Mouse (Mus musculus) heart, adult 2 months (tissue): ENCODE measurements around the gene Gan. TPM values are rescaled to one million over a fixed set of nuclear protein-coding genes. Genes with fewer than 3 reads are reported as not detected.

Experiments
- DNase-seq, 2 experiments: peaks; one replicate each; pipeline ENCODE4 v3.0.0; 2021
- H3K27ac ChIP-seq: fragments of 200-600 bp; 2 replicates; pipeline ENCODE4 v1.8.1; 2022
- H3K27me3 ChIP-seq: fragments of 200-500 bp; 2 replicates; pipeline ENCODE4 v1.6.1; 2012; ENCODE audit warnings: mild to moderate bottlenecking, low read length, inconsistent platforms, mixed read lengths; ENCODE audit not compliant: control insufficient read depth, insufficient read depth
- H3K36me3 ChIP-seq: fragments of 200-500 bp; 2 replicates; pipeline ENCODE4 v1.6.1; 2012; ENCODE audit warnings: low read length, inconsistent platforms; ENCODE audit not compliant: control insufficient read depth, insufficient read depth
- H3K4me1 ChIP-seq: fragments of 200-500 bp; 2 replicates; pipeline ENCODE4 v1.6.1; 2011; ENCODE audit warnings: low read length; ENCODE audit not compliant: control insufficient read depth, insufficient read depth
- H3K4me3 ChIP-seq: fragments of 200-600 bp; 2 replicates; pipeline ENCODE4 v1.8.1; 2022
- H3K79me2 ChIP-seq: fragments of 200-500 bp; replicated peaks from 2 replicates; pipeline ENCODE4 v1.6.1; 2012; ENCODE audit warnings: mild to moderate bottlenecking, inconsistent platforms, low read length, moderate library complexity, mixed read lengths; ENCODE audit not compliant: control insufficient read depth, insufficient read depth
- H3K9ac ChIP-seq: fragments of 200-500 bp; 2 replicates; pipeline ENCODE4 v1.6.1; 2012; ENCODE audit warnings: low read depth, mild to moderate bottlenecking, control low read depth, inconsistent platforms, low read length, mixed read lengths
- CTCF ChIP-seq: fragments of 200-600 bp; IDR thresholded peaks from 2 replicates; pipeline ENCODE4 v1.8.1; 2022; ENCODE audit warnings: antibody characterized with exemption, mild to moderate bottlenecking, moderate library complexity
- EP300 ChIP-seq: fragments of 200-500 bp; IDR thresholded peaks from 2 replicates; pipeline ENCODE4 v1.6.1; 2011; ENCODE audit warnings: low read depth, low read length, control low read depth; ENCODE audit not compliant: insufficient read depth
- POLR2A ChIP-seq: fragments of 200-500 bp; IDR thresholded peaks from 2 replicates; pipeline ENCODE4 v1.6.1; 2011; ENCODE audit warnings: mild to moderate bottlenecking, low read depth, low read length, control low read depth; ENCODE audit not compliant: insufficient read depth
- WGBS: fragments of 180-500 bp; shearing (Covaris S2); methylation state at CpG from one replicate; pipeline ENCODE4 v1.1.7; 2018; 5-methylcytosine and 5-hydroxymethylcytosine counted together
- intact Hi-C: fragments of 180-260 bp; cut with DNase I; formaldehyde crosslinking; loops from one replicate; pipeline ENCODE4 v1.15.1; 2025
- polyA plus RNA-seq: library from polyadenylated mRNA; depleted of rRNA; stranded (reverse); fragments of >200 nt; gene quantifications from 2 replicates; pipeline ENCODE4 v1.2.3, GENCODE M21; 2012
- total RNA-seq, 2 experiments: library from RNA; stranded (reverse); gene quantifications; 2 replicates each; pipeline ENCODE4 v1.2.3; 2021

Gan gene
- total and polyA plus RNA-seq, 3 experiments: 1.7 to 5.2 (median 4.2) TPM

DNA sequence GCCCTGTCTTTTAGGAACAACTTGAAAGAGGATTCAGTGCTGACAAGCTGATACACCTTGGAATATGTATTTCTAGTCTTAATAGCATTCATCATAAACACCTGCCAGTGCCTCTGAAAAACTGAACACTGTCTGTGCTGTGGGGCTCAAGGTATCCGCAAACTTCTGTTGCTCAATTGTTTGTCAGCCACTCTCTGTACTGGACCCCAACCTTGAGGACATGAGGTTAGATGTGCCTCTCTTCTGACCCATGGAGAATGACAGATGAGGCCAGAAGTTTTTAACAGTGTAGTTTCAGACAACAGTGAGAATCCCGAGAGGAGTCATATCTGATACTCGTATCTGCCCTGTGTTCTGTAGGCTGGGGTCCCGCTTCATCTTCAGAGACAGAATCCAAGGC, 7.6 kb downstream of the Gan start:
- Histone ChIP-seq H3K36me3 (no peaks in the 10 kb centered on the region), H3K4me1 (no peaks in the 10 kb centered on the region; the same call in 1 of the 2 replicates), H3K9ac (no peak overlapping the region), H3K4me3 (no peak overlapping the region), H3K79me2 (peaks cover 3% of the 10 kb centered on the region), H3K27me3 (no peaks in the 10 kb centered on the region), H3K27ac (no peak overlapping the region)
- intact Hi-C loops: no loop called here
- 92% methylated on average over 4 of the region's 4 CpGs for WGBS
- TF ChIP-seq EP300 (no peak), POLR2A (no peak), CTCF (no peak)
- no peak for DNase-seq

DNA sequence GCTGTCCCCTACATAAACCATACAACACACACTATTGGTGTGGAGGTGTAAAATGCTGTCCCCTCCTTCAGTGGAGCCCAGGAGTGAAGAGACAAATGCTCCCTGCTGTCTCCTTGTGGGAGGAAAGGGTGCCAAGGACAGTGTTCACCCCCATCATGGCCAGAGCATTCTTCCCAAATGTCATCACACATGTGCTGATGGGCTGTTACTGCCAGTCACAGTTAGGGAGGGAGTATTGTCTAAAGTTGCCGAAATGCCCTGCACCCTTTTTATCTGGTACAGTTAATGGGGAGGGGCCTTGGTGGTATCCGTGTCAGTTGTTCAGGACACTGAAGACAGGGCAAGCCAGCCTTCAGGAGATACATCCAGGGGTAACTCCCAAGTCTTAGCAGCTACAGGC, 8.6 kb downstream of the Gan start:
- Histone ChIP-seq H3K4me1 (no peaks in the 10 kb centered on the region; the same call in 1 of the 2 replicates), H3K27ac (no peak overlapping the region), H3K9ac (no peak overlapping the region), H3K27me3 (no peaks in the 10 kb centered on the region), H3K79me2 (peaks cover 1% of the 10 kb centered on the region; the same call in 1 of the 2 replicates), H3K4me3 (no peak overlapping the region), H3K36me3 (no peaks in the 10 kb centered on the region)
- DNase-seq: no peak
- intact Hi-C loops: no loop called here
- WGBS: 68% methylated on average over 2 of the region's 2 CpGs
- TF ChIP-seq POLR2A (no peak), CTCF (no peak), EP300 (no peak)

DNA sequence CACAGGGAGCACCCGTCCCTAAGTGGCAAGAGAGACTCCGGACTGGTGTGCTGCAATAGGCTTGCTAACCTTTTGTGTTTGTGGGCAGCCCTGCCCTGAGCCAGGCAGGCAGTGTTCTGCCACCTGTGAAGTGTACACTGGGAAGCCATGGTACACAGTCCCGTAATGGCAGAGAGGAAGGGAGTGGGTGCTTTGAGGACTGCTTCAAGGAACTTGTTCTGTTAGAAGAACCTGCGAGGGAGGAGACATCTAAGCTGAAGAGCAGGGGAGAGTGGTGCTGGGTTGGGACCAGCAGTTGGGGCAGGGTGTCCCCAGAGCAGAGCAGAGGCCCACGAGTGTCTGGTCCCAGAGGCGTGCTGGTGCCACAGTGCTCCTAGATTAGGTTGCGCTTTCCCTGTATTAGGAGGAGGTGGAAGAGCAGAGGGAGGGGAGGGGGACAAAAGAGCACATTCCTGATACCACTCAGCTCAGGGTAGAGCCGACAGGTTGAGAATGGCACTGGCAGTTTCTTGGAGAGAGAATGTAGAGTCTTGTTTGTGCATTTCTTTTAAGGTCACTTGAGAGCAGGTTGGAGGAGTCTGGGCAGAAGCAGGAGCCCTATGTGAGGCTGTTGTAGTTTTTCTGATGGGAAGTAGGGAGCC, 9.4 kb downstream of the Gan start:
- WGBS: 86% methylated on average over 8 of the region's 8 CpGs
- H3K79me2 ChIP-seq: peaks cover 1% of the 10 kb centered on the region; the same call in 1 of the 2 replicates

DNA sequence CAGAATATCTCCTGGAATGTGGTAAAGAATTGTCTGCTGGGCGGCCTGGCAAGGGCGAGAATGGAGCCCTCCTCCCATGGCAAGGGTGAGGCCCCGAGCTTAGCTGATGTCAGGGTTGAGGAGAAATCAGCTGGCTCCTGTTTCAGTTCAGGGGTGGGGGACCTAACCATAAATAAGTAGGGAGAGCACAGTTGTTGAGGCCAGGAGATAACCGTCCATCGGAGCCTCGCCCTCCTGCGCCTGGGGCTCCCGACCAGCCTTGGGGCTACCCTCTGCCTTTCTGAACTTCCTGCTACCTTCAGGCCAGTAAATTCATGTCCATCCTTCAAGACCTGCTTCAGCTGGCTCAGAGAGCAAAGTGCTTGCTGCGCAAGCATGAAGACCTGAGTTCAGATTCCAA, 10.4 kb downstream of the Gan start:
- Histone ChIP-seq H3K4me1 (no peaks in the 10 kb centered on the region; the same call in none of the 2 replicates), H3K36me3 (no peaks in the 10 kb centered on the region), H3K27me3 (no peaks in the 10 kb centered on the region), H3K27ac (no peak overlapping the region), H3K9ac (no peak overlapping the region), H3K4me3 (no peak overlapping the region), H3K79me2 (0 out of 2 replicates have a peak, but pooled peaks cover 1% of the 10 kb centered on the region)
- TF ChIP-seq POLR2A (no peak), EP300 (no peak)
- 80% methylated on average over 9 of the region's 9 CpGs for WGBS
- intact Hi-C loops: no loop called here
- DNase-seq: no peak

More for the DNA sequence above, 9.4 kb downstream of the Gan start:
- H3K4me1 ChIP-seq: no peaks in the 10 kb centered on the region; the same call in 1 of the 2 replicates
- no peak overlapping the region for H3K4me3 ChIP-seq
- DNase-seq: no peak
- H3K36me3 ChIP-seq: no peaks in the 10 kb centered on the region
- H3K9ac ChIP-seq: no peak overlapping the region
- TF ChIP-seq EP300: no peak
- no peak for TF ChIP-seq POLR2A
- no peak for TF ChIP-seq CTCF
- H3K27ac ChIP-seq: no peak overlapping the region
- H3K27me3 ChIP-seq: no peaks in the 10 kb centered on the region
- intact Hi-C loops: no loop called here

DNA sequence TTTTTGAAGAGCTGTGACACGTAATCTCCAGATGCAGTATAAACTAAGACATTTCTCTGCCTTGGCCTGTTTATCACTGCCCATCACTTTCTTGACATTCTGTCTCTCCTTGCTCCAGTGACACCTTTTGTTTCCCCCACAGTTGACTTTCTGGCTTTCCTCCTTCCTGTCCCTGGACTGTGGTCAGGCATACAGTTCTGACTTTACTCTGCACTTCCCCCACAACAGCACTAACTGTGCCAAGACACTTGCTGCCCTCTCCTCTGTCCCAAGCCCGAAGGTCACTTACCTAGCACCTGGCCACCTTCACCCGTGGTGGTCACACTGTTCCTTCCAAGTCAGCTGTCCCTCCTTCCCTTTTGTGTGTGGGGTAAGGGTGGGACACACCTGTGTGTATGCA, 13.9 kb downstream of the Gan start:
- intact Hi-C loops: no loop called here
- no peak for DNase-seq
- H3K79me2 ChIP-seq: no peaks in the 10 kb centered on the region
- H3K4me3 ChIP-seq: no peak overlapping the region
- H3K4me1 ChIP-seq: no peaks in the 10 kb centered on the region; the same call in 1 of the 2 replicates
- H3K27me3 ChIP-seq: no peaks in the 10 kb centered on the region
- 79% methylated on average over 3 of the region's 3 CpGs for WGBS
- no peaks in the 10 kb centered on the region for H3K36me3 ChIP-seq
- H3K27ac ChIP-seq: no peak overlapping the region
- no peak overlapping the region for H3K9ac ChIP-seq
- no peak for TF ChIP-seq EP300
- no peak for TF ChIP-seq POLR2A
- TF ChIP-seq CTCF: no peak

DNA sequence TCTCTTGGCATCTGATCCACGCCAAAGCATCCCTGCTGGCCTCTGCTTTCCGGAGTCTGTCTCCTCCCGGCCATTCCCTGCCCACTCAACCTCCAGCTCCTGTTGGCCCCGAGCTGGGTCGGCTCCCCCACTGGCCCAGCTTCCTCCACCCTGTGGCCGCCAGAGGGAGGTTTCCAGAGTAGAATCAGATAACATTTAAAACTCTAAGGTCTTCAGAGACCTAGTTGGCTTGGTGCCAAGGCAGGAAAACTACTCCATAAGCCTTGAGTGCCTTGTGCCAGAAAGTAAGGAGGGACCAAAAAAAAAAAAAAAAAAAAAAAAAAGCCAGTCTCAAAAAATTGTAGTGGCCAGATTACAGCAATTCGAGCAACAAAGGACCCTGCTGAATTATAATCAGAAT, 15.0 kb downstream of the Gan start:
- peak; percentile 55 for DNase-seq
- 27% methylated on average over 7 of the region's 7 CpGs for WGBS

More for the DNA sequence above, 15.0 kb downstream of the Gan start:
- Histone ChIP-seq H3K9ac (no peak overlapping the region), H3K27me3 (no peaks in the 10 kb centered on the region), H3K4me1 (peaks cover 2% of the 10 kb centered on the region), H3K4me3 (no peak overlapping the region), H3K27ac (no peak overlapping the region), H3K79me2 (no peaks in the 10 kb centered on the region), H3K36me3 (no peaks in the 10 kb centered on the region)
- peak; percentile 65 for TF ChIP-seq CTCF
- no peak for TF ChIP-seq EP300
- TF ChIP-seq POLR2A: no peak
- intact Hi-C loops: no loop called here
